Mouse (Mus musculus) right cerebral cortex, postnatal 14 days (tissue): Measurements from ENCODE around the gene Gbp9.
"Not testable (repeated sequence)": the region's sequence is repeated elsewhere in the genome, so short reads cannot be mapped to it uniquely, and the experiment has no call there.

Experiments
- DNase-seq: peaks from one replicate; pipeline ENCODE4 v3.0.0; 2022

Gene Gbp9

DNA sequence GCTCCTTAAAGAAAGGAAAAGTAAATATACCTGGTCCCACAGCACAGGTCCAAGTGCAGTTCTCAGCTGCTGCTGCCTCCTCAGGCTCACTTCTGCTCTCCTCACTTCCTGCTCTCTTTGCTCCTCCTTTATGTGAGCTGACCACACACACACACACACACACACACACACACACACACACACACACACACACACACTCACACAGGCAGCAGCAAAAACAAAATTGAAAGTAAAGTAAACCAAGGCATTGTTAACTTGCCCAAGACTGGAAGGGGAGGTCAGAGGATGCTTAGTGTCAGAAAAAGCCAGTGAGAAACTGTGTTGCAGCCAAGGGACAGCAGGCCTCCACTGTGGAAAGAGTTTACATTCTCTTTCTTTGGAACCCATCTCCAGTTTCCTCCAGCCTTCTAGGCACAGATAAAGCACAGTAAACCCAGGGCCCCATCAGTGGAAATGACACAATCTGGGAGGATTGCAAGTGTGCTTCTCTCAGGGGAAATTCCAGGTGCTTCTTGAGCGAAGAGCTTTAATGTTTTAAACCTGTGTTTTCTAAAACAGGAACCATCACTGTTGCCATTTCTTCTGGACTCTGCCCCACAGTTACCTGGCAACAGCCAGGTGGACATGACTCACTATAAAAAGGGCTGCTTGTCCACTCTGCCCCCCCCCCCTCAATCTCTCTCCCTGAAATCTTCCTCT lies 85.7 kb downstream of the Gbp9 start:
- not testable (repeated sequence) for DNase-seq

DNA sequence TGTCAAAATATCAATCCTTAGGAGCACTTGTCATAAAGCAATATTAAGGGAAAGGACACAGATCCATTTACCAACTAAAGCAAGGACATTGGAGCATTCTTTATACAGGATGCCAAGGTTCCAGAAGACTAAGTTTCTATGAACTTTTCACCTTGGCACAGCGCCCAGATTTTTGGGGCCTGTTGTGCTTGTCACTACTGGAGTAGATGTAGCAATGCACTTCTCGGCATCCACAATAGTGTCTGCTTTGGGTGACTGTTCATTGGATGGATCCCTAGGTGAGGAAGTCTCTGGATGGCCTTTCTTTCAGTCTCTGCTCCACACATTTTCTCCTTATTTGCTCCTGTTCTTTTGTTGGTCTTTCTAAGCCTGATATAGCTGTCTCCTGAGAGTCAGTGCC lies 107.0 kb downstream of the Gbp9 start:
- DNase-seq: no peak
